Mouse (Mus musculus): ENCODE measurements around the gene Wfdc13.
"Not testable (repeated sequence)": the region's sequence is repeated elsewhere in the genome, so short reads cannot be mapped to it uniquely, and the experiment has no call there.

Wfdc13 gene

GRCm38 (mm10) chr2:164716194-164716786, 31.4 kb downstream of the Wfdc13 start:
- not testable (repeated sequence) for DNase-seq

GRCm38 (mm10) chr2:164723276-164723675, 38.4 kb downstream of the Wfdc13 start:
- DNase-seq: no peak

GRCm38 (mm10) chr2:164725895-164726619, 41.1 kb downstream of the Wfdc13 start:
- peak; percentile 33 for DNase-seq

- DNase-seq: no peak
Measured at GRCm38 (mm10) chr2:164731719-164732118, 46.8 kb downstream of the Wfdc13 start.

GRCm38 (mm10) chr2:164733259-164733658, 48.4 kb downstream of the Wfdc13 start:
- no peak for DNase-seq

GRCm38 (mm10) chr2:164734839-164735238, 49.9 kb downstream of the Wfdc13 start:
- no peak for DNase-seq

GRCm38 (mm10) chr2:164735446-164735845, 50.5 kb downstream of the Wfdc13 start:
- no peak for DNase-seq

Data from cerebellum, adult 11 months (tissue).